Mouse (Mus musculus) limb, embryonic 14.5 days (tissue): ENCODE data around the gene Slc22a18. TPM values are rescaled to one million over a fixed set of nuclear protein-coding genes. Genes with fewer than 3 reads are reported as not detected.
A peak's percentile ranks its signal among the peaks of the same experiment; 100 is the strongest.

Experiments used
- ATAC-seq: fragments of 200-750 bp; cut with Nextera tagmentation; 2 replicates; pipeline ENCODE4 v1.8.0; 2017; ENCODE audit warnings: low read depth, moderate number of reproducible peaks, moderate TSS enrichment; ENCODE audit not compliant: low FRiP score
- DNase-seq: peaks from one replicate; pipeline ENCODE4 v3.0.0-alpha.2; 2015; ENCODE audit warnings: low spot score
- H3K27ac ChIP-seq: fragments of 300-500 bp; sonication (generic); replicated peaks from 2 replicates; pipeline ENCODE4 v1.5.1; 2014; ENCODE audit warnings: low read depth, mild to moderate bottlenecking, low read length, moderate library complexity, mixed read lengths
- H3K27me3 ChIP-seq: fragments of 300-500 bp; sonication (generic); 2 replicates; pipeline ENCODE4 v1.6.1; 2014; ENCODE audit warnings: low read length, mixed read lengths; ENCODE audit not compliant: control insufficient read depth, insufficient read depth
- H3K36me3 ChIP-seq: fragments of 300-500 bp; sonication (generic); 2 replicates; pipeline ENCODE4 v1.6.1; 2014; ENCODE audit warnings: mild to moderate bottlenecking, low read length, moderate library complexity, mixed read lengths; ENCODE audit not compliant: control insufficient read depth, insufficient read depth
- H3K4me1 ChIP-seq: fragments of 300-500 bp; sonication (generic); 2 replicates; pipeline ENCODE4 v1.6.1; 2014; ENCODE audit warnings: antibody characterized with exemption, low read length, mixed read lengths; ENCODE audit not compliant: control insufficient read depth, insufficient read depth
- H3K4me2 ChIP-seq: fragments of 300-500 bp; sonication (generic); replicated peaks from 2 replicates; pipeline ENCODE4 v1.6.1; 2014; ENCODE audit warnings: low read depth, mild to moderate bottlenecking, low read length, moderate library complexity; ENCODE audit not compliant: severe bottlenecking
- H3K4me3 ChIP-seq: fragments of 300-500 bp; sonication (generic); replicated peaks from 2 replicates; pipeline ENCODE4 v1.5.1; 2014; ENCODE audit warnings: low read length
- H3K9ac ChIP-seq: fragments of 300-500 bp; sonication (generic); 2 replicates; pipeline ENCODE4 v1.6.1; 2014; ENCODE audit warnings: mild to moderate bottlenecking, low read depth, low read length, moderate library complexity; ENCODE audit not compliant: severe bottlenecking
- H3K9me3 ChIP-seq: fragments of 300-500 bp; sonication (generic); 2 replicates; pipeline ENCODE4 v1.6.1; 2016; ENCODE audit warnings: low read length; ENCODE audit not compliant: control insufficient read depth
- POLR2A ChIP-seq: fragments of 200-500 bp; IDR thresholded peaks from 2 replicates; pipeline ENCODE4 v1.8.0; 2012; ENCODE audit warnings: inconsistent platforms, mild to moderate bottlenecking, moderate library complexity, borderline replicate concordance; ENCODE audit not compliant: insufficient read depth, insufficient read length; ENCODE audit errors: extremely low read depth
- WGBS: fragments of 180-500 bp; shearing (Covaris S2); extraction: QIAGEN DNeasy Blood & Tissue Kit; methylation state at CpG from one replicate; pipeline ENCODE4 v1.1.7; 2014; 5-methylcytosine and 5-hydroxymethylcytosine counted together
- polyA plus RNA-seq, 2 experiments: library from polyadenylated mRNA; depleted of rRNA in 1 of 2; stranded (reverse) in 1 of 2; unstranded in 1 of 2; fragments of >200 nt; fragmentation: Nextera tagmentation in 1 of 2; extraction: Ambion mirVana in 1 of 2; gene quantifications; 2 replicates each; pipeline versions ENCODE4 v1.2.1 to v1.2.3; 2012 to 2014

Gene Slc22a18
- polyA plus RNA-seq, 2 experiments: 2.3 to 3.3 TPM

GRCm38 (mm10) chr7:143501643-143502417 is 28.3 kb downstream of the Slc22a18 start:
- Histone ChIP-seq H3K4me3 (peak overlapping the region; percentile 49), H3K27ac (no peak overlapping the region), H3K4me2 (peak overlapping the region; percentile 83), H3K27me3 (peaks cover 21% of the 10 kb centered on the region), H3K36me3 (no peaks in the 10 kb centered on the region), H3K9ac (peak overlapping the region; percentile 56), H3K4me1 (peaks cover 7% of the 10 kb centered on the region; the same call in 1 of the 2 replicates), H3K9me3 (no peaks in the 10 kb centered on the region)
- ATAC-seq (peak; percentile 28; the same call in 1 of the 2 replicates), DNase-seq (peak; percentile 44)
- WGBS: 2% methylated on average over 55 of the region's 55 CpGs
- no peak for TF ChIP-seq POLR2A

- TF ChIP-seq POLR2A: no peak
- H3K27me3 ChIP-seq: peaks cover 21% of the 10 kb centered on the region
- H3K4me2 ChIP-seq: peak within 1 kb of the TSS; percentile 83
- peak; percentile 46; the same call in 1 of the 2 replicates for ATAC-seq
- no peaks in the 10 kb centered on the region for H3K36me3 ChIP-seq
- no peaks in the 10 kb centered on the region for H3K9me3 ChIP-seq
- peak; percentile 17 for DNase-seq
- H3K4me3 ChIP-seq: peak within 1 kb of the TSS; percentile 49
- peaks cover 7% of the 10 kb centered on the region; the same call in 1 of the 2 replicates for H3K4me1 ChIP-seq
- H3K9ac ChIP-seq: peak within 1 kb of the TSS; percentile 56
- H3K27ac ChIP-seq: no peak within 1 kb of the TSS
- 4% methylated on average over 49 of the region's 51 CpGs for WGBS
These were observed 29.1 kb downstream of the Slc22a18 start, which contains the start of gene Phlda2 for GRCm38 (mm10) chr7:143502418-143503200. Phlda2 (minus strand) TSS chr7:143503150.

- H3K4me1 ChIP-seq: peaks cover 7% of the 10 kb centered on the region; the same call in 1 of the 2 replicates
- DNase-seq (no peak), ATAC-seq (no peak)
- H3K27me3 ChIP-seq: peaks cover 21% of the 10 kb centered on the region
- H3K4me3 ChIP-seq: no peak overlapping the region
- H3K9ac ChIP-seq: no peak overlapping the region
- no peak overlapping the region for H3K27ac ChIP-seq
- H3K9me3 ChIP-seq: no peaks in the 10 kb centered on the region
- TF ChIP-seq POLR2A: no peak
- H3K36me3 ChIP-seq: no peaks in the 10 kb centered on the region
- no peak overlapping the region for H3K4me2 ChIP-seq
- WGBS: 86% methylated on average over 6 of the region's 6 CpGs
These were observed 30.4 kb downstream of the Slc22a18 start for GRCm38 (mm10) chr7:143503926-143504325.

- DNase-seq (no peak), ATAC-seq (no peak)
- no peak overlapping the region for H3K9ac ChIP-seq
- no peak overlapping the region for H3K27ac ChIP-seq
- H3K27me3 ChIP-seq: peaks cover 18% of the 10 kb centered on the region
- TF ChIP-seq POLR2A: no peak
- no peaks in the 10 kb centered on the region for H3K36me3 ChIP-seq
- peaks cover 7% of the 10 kb centered on the region; the same call in 1 of the 2 replicates for H3K4me1 ChIP-seq
- WGBS: 97% methylated on average over 2 of the region's 2 CpGs
- H3K4me2 ChIP-seq: no peak overlapping the region
- no peaks in the 10 kb centered on the region for H3K9me3 ChIP-seq
- H3K4me3 ChIP-seq: no peak overlapping the region
These were observed 31.9 kb downstream of the Slc22a18 start for GRCm38 (mm10) chr7:143505411-143505810.

- H3K27me3 ChIP-seq: peaks cover 14% of the 10 kb centered on the region
- H3K9ac ChIP-seq: no peak overlapping the region
- H3K27ac ChIP-seq: no peak overlapping the region
- no peak overlapping the region for H3K4me2 ChIP-seq
- 26% methylated on average over 11 of the region's 11 CpGs for WGBS
- no peaks in the 10 kb centered on the region for H3K9me3 ChIP-seq
- H3K4me1 ChIP-seq: peaks cover 7% of the 10 kb centered on the region; the same call in 1 of the 2 replicates
- no peak overlapping the region for H3K4me3 ChIP-seq
- H3K36me3 ChIP-seq: no peaks in the 10 kb centered on the region
- no peak for TF ChIP-seq POLR2A
- DNase-seq: peak; percentile 58
- no peak for ATAC-seq
These were observed 32.3 kb downstream of the Slc22a18 start for GRCm38 (mm10) chr7:143505823-143506222.
